Mouse (Mus musculus): ENCODE results near the gene Camk2b. TPM values are rescaled to one million over a fixed set of nuclear protein-coding genes. Genes with fewer than 3 reads are reported as not detected.
A peak's percentile ranks its signal among the peaks of the same experiment; 100 is the strongest.
"Not testable (repeated sequence)": the region's sequence is repeated elsewhere in the genome, so short reads cannot be mapped to it uniquely, and the experiment has no call there.

Camk2b gene
- polyA plus RNA-seq, 1 experiment = 13.8 TPM

DNA sequence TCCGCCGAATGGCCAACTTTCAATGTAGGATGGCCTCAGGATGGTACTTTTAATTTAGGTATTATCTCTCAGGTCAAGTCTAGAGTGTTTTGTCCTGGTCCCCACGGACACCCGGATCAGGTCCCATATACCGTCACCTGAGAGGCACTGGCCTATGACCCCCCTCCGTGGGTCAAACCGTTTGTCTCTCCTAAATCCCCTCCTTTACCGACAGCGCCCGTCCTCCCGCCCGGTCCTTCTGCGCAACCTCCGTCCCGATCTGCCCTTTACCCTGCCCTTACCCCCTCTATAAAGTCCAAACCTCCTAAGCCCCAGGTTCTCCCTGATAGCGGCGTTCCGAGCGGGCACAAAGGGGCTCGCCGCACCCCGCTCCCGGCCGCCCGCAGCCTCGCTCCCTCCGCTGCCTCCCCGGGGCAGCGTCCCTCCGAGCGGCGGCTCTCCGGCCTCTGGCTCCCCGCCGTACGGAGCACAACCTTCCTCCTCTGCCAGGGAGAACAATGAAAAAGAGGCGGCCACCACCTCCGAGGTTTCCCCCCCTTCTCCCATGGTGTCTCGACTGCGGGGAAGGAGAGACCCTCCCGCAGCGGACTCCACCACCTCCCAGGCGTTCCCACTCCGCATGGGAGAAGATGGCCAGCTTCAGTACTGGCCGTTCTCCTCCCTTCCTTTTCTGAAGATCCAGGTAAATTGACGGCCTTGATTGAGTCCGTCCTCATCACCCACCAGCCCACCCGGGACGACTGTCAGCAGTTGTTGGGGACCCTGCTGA, 59.0 kb downstream of the Camk2b start:
- not testable (repeated sequence) for DNase-seq
- 4% methylated on average over 24 of the region's 49 CpGs for WGBS
- H3K4me3 ChIP-seq (replicated peaks; ENCODE audit: extremely low read depth, low read depth, low read length) = peak overlapping the region; percentile 71
- peaks cover 24% of the 10 kb centered on the region for H3K4me1 ChIP-seq (ENCODE audit: control insufficient read depth, insufficient read depth, low read length)
- 0 out of 2 replicates have a peak, but pooled peaks have one; percentile 10 for TF ChIP-seq POLR2A (IDR thresholded peaks at IDR 0.05; ENCODE audit: borderline replicate concordance, extremely low read depth, low read depth, low read length)

DNA sequence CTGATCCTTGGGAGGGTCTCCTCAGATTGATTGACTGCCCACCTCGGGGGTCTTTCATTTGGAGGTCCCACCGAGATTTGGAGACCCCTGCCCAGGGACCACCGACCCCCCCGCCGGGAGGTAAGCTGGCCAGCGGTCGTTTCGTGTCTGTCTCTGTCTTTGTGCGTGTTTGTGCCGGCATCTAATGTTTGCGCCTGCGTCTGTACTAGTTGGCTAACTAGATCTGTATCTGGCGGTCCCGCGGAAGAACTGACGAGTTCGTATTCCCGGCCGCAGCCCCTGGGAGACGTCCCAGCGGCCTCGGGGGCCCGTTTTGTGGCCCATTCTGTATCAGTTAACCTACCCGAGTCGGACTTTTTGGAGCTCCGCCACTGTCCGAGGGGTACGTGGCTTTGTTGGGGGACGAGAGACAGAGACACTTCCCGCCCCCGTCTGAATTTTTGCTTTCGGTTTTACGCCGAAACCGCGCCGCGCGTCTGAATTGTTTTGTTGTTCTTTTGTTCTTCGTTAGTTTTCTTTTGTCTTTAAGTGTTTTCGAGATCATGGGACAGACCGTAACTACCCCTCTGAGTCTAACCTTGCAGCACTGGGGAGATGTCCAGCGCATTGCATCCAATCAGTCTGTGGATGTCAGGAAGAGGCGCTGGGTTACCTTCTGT, 59.7 kb downstream of the Camk2b start:
- peaks cover 31% of the 10 kb centered on the region for H3K4me1 ChIP-seq (ENCODE audit: control insufficient read depth, insufficient read depth, low read length)
- H3K4me3 ChIP-seq (replicated peaks; ENCODE audit: extremely low read depth, low read depth, low read length) = peak overlapping the region; percentile 13
- WGBS = under 1% methylated on average over 37 of the region's 44 CpGs
- not testable (repeated sequence) for DNase-seq

GRCm38 (mm10) chr11:6005374-6006043, 60.7 kb downstream of the Camk2b start:
- 13% methylated on average over 1 of the region's 4 CpGs for WGBS
- not testable (repeated sequence) for H3K4me3 ChIP-seq (replicated peaks; ENCODE audit: extremely low read depth, low read depth, low read length); DNase-seq
- H3K4me1 ChIP-seq (ENCODE audit: control insufficient read depth, insufficient read depth, low read length) = peaks cover 40% of the 10 kb centered on the region

DNA sequence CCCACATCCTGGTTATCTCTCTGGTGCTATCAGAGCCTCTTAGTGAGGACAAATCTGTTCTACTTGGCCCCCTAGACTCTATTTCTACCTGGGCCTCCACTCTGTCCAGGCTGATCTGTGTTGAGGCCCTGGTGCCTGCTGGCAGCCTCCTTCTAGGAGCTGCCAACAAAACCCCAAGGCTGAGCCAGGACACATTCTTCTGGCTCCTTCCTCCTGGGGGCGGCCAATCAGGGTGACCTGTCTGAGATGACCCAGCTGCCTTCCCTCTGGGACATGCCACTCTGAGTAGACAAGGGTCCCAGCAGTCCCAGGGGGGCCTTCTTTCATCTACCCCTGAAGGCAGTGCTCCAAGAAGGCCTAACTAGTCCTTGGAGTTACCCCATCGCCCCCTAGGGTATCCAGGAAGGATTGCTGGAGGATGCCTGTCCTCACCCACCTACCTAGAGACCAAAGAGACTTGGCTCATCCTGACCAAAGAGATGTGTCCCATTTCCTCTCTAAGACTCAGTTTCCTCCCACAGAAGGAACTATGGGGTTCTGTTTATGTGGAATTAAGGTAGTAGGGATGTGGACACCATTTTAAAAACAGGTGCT, 63.0 kb downstream of the Camk2b start:
- H3K4me3 ChIP-seq (replicated peaks; ENCODE audit: extremely low read depth, low read depth, low read length) = no peak overlapping the region
- TF ChIP-seq CTCF (IDR thresholded peaks at IDR 0.05; ENCODE audit: insufficient read depth, low read length) (peak; percentile 38; the same call in 1 of the 2 replicates), POLR2A (IDR thresholded peaks at IDR 0.05; ENCODE audit: borderline replicate concordance, extremely low read depth, low read depth, low read length) (no peak)
- DNase-seq = no peak
- peaks cover 51% of the 10 kb centered on the region for H3K4me1 ChIP-seq (ENCODE audit: control insufficient read depth, insufficient read depth, low read length)
- 42% methylated on average over 2 of the region's 2 CpGs for WGBS

DNA sequence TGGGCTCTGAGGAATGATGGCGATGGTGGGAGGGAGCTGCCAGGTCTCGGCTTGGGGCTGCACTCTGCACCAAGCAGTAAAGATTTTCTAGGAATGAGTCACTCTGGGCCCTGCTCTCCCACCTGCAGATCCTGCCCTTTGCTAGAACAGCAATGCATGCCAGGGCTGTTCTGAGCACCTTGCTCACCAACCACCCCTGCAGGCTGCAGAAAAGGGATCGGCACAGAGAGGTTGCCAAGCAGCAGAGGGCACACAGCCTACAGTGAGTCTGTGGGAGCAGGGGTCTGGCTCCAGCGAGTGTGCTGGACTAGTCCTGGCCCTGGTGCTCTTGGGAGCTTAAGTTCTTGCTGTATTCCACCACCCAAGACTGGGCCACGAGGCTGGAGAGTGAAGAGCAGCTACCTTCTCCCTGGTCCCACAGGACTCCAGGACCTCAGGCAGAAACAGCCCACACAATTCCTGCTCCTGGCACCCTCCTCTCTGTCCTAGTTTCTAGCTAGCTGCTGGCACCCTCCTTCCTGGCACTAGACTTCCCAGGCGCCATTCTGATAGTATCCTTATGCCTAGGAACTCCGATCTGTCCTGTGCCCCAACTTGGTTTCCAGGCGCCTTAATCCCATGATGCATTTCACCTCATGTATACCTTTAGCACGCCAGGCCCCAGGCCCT, 64.0 kb downstream of the Camk2b start:
- no peak for TF ChIP-seq POLR2A (IDR thresholded peaks at IDR 0.05; ENCODE audit: borderline replicate concordance, extremely low read depth, low read depth, low read length)
- TF ChIP-seq CTCF (IDR thresholded peaks at IDR 0.05; ENCODE audit: insufficient read depth, low read length) = no peak
- Histone ChIP-seq H3K4me1 (ENCODE audit: control insufficient read depth, insufficient read depth, low read length) (peaks cover 51% of the 10 kb centered on the region), H3K4me3 (replicated peaks; ENCODE audit: extremely low read depth, low read depth, low read length) (no peak overlapping the region)
- 66% methylated on average over 9 of the region's 9 CpGs for WGBS
- DNase-seq = no peak

GRCm38 (mm10) chr11:6000961-6001682, 65.0 kb downstream of the Camk2b start:
- no peak for TF ChIP-seq POLR2A (IDR thresholded peaks at IDR 0.05; ENCODE audit: borderline replicate concordance, extremely low read depth, low read depth, low read length)
- no peak for TF ChIP-seq CTCF (IDR thresholded peaks at IDR 0.05; ENCODE audit: insufficient read depth, low read length)
- 71% methylated on average over 14 of the region's 14 CpGs for WGBS
- no peak overlapping the region for H3K4me3 ChIP-seq (replicated peaks; ENCODE audit: extremely low read depth, low read depth, low read length)
- DNase-seq = no peak
- peaks cover 51% of the 10 kb centered on the region for H3K4me1 ChIP-seq (ENCODE audit: control insufficient read depth, insufficient read depth, low read length)

DNA sequence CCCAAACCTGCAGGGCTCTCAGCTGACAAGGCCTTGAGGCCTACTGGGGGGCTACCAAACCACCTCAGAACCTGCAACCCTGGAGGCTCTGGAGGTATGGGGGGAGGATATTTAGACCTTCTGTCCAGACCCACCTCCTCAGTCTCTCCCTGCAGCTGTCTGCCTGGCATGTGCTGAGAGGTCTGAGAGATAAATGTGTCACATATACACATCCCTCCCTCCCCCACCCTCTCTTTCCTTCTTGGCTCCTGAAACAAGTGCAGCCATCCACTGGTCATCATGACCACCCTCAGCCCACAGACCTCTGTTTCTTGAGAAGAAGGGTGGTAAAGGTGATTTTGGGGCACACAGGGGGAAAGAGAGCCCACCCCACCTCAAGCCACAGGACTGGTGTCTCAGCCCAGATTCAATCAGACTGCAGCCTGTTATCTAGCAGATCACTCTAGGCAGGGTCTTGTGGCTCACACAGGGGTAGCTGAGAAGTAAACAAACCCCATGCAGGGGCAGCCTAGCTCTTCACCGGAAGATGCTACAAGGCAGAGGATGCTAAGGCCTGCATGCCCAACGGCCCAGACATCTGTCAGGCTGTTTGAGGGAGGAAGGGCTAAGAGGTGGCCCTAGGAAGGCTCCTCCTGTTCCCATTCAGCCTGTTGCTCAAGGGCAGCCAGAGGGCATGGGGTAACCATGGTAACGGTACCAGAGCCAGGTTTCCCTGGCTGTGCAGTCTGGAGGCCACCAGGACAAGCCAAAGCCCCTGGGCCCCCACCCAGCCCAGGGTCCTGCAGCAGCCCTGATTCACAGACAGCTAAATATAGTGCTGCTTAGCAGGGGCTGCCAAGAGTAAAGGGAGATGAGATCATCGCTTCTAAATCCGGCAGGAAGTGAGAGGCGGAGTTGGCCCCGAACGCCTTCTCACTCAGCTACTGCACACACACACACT, 66.1 kb downstream of the Camk2b start:
- TF ChIP-seq POLR2A (IDR thresholded peaks at IDR 0.05; ENCODE audit: borderline replicate concordance, extremely low read depth, low read depth, low read length) = 0 out of 2 replicates have a peak, but pooled peaks have one; percentile 6
- TF ChIP-seq CTCF (IDR thresholded peaks at IDR 0.05; ENCODE audit: insufficient read depth, low read length) = no peak
- peak; percentile 60 for DNase-seq
- Histone ChIP-seq H3K4me1 (ENCODE audit: control insufficient read depth, insufficient read depth, low read length) (peaks cover 49% of the 10 kb centered on the region), H3K4me3 (replicated peaks; ENCODE audit: extremely low read depth, low read depth, low read length) (no peak overlapping the region)
- 1% methylated on average over 8 of the region's 8 CpGs for WGBS

- 97% methylated on average over 2 of the region's 2 CpGs for WGBS
- TF ChIP-seq CTCF (IDR thresholded peaks at IDR 0.05; ENCODE audit: insufficient read depth, low read length) = no peak
- TF ChIP-seq POLR2A (IDR thresholded peaks at IDR 0.05; ENCODE audit: borderline replicate concordance, extremely low read depth, low read depth, low read length) = no peak
- no peak overlapping the region for H3K4me3 ChIP-seq (replicated peaks; ENCODE audit: extremely low read depth, low read depth, low read length)
- peaks cover 38% of the 10 kb centered on the region for H3K4me1 ChIP-seq (ENCODE audit: control insufficient read depth, insufficient read depth, low read length)
- DNase-seq = no peak
These were observed 67.7 kb downstream of the Camk2b start for GRCm38 (mm10) chr11:5998472-5998871.

All from lung, adult 2 months (tissue).